Mouse (Mus musculus) kidney, adult 2 months (tissue): Measurements from ENCODE around the gene Ccr2.

ENCODE experiments used
- CTCF ChIP-seq: fragments of 200-500 bp; conservative IDR thresholded peaks from 2 replicates; pipeline ENCODE4 v1.5.1; 2011; ENCODE audit warnings: low read depth, mild to moderate bottlenecking, control low read depth, low read length, moderate library complexity, mixed read lengths; ENCODE audit not compliant: insufficient read depth, insufficient read length
- POLR2A ChIP-seq: fragments of 200-500 bp; IDR thresholded peaks from one replicate; pipeline ENCODE4 v1.6.1; 2011; ENCODE audit warnings: low read depth, low read length, control low read depth

DNA sequence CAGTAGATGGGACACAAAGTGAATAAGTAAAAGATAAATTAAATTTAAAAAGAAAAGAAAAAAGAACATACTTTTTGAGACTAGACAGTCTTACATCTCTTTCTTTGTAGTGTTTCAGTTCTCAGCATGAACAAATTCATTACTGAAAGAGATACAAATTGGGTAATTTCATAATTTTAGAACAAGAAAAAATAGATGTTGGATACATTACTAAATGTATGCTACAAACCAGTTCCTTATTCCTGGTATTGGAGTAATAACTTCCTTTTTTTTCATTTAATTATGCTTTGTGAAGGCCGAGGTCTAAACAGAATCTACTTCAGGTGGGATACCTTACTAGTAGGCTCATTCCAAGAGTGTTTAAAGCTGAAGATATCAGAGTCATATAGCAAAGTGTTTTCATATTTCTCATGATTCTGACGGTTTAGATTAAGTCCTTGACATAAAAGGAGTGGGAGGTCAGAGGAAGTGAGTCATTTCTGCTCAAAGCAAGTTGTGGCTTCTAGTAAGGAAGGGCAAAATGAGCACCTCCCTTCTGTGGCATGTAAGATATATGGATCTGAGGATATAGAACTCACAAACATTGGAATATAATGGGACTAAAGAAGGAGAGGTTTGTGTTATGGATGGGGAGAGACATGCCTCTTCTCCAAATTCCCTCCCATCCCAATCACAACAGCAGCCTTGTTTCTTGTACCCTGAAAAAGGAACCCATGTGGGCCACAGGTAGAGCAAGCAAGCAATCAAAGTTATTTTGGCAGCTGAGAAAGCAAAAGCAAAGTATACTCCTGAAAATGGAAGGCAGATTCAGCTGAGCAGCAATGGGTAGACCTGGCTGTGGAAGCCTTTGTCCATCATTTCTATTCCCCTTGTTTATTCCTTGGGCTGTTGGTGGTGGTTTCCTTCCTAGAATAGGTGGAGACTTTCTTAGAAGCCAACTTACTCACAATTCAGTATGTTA is 33.4 kb upstream of the Ccr2 start:
- TF ChIP-seq CTCF, result no peak
- TF ChIP-seq POLR2A, result no peak
